Mouse (Mus musculus) fat pad, adult 2 months (tissue): ENCODE results near the gene B4galt2.

Source experiments
- DNase-seq: peaks from one replicate; pipeline ENCODE4 v3.0.0-alpha.2; 2011; ENCODE audit warnings: low read depth, low spot score; ENCODE audit errors: extremely low read depth

B4galt2 gene

GRCm38 (mm10) chr4:117871787-117872186, 11.5 kb downstream of the B4galt2 start:
- no peak for DNase-seq

GRCm38 (mm10) chr4:117870437-117870836, 12.8 kb downstream of the B4galt2 start:
- DNase-seq = no peak

GRCm38 (mm10) chr4:117869317-117869716, 14.0 kb downstream of the B4galt2 start:
- DNase-seq = no peak

- no peak for DNase-seq
Measured at GRCm38 (mm10) chr4:117867823-117868222, 15.5 kb downstream of the B4galt2 start.

GRCm38 (mm10) chr4:117867000-117867399, 16.3 kb downstream of the B4galt2 start:
- DNase-seq = no peak

- no peak for DNase-seq
Measured at GRCm38 (mm10) chr4:117866083-117866482, 17.2 kb downstream of the B4galt2 start.

- DNase-seq = no peak
Measured at GRCm38 (mm10) chr4:117862823-117863222, 20.5 kb downstream of the B4galt2 start.

- DNase-seq = no peak
Measured at GRCm38 (mm10) chr4:117860570-117860969, 22.7 kb downstream of the B4galt2 start.

- no peak for DNase-seq
Measured at GRCm38 (mm10) chr4:117858794-117859193, 24.5 kb downstream of the B4galt2 start.

- no peak for DNase-seq
Measured at GRCm38 (mm10) chr4:117855146-117855545, 28.1 kb downstream of the B4galt2 start.

- no peak for DNase-seq
Measured at GRCm38 (mm10) chr4:117852152-117852868, 31.0 kb downstream of the B4galt2 start.

- DNase-seq = no peak
Measured at GRCm38 (mm10) chr4:117850871-117851270, 32.4 kb downstream of the B4galt2 start.

GRCm38 (mm10) chr4:117850176-117850575, 33.1 kb downstream of the B4galt2 start:
- no peak for DNase-seq

GRCm38 (mm10) chr4:117849506-117849905, 33.8 kb downstream of the B4galt2 start:
- DNase-seq = no peak

GRCm38 (mm10) chr4:117849063-117849462, 34.2 kb downstream of the B4galt2 start:
- DNase-seq = no peak

- no peak for DNase-seq
Measured at GRCm38 (mm10) chr4:117847011-117847410, 36.3 kb downstream of the B4galt2 start.

- no peak for DNase-seq
Measured at GRCm38 (mm10) chr4:117846261-117846660, 37.0 kb downstream of the B4galt2 start.

- DNase-seq = no peak
Measured at GRCm38 (mm10) chr4:117845316-117845715, 38.0 kb downstream of the B4galt2 start.

GRCm38 (mm10) chr4:117844467-117844866, 38.8 kb downstream of the B4galt2 start:
- no peak for DNase-seq

- DNase-seq = no peak
Measured at GRCm38 (mm10) chr4:117843101-117843500, 40.2 kb downstream of the B4galt2 start.

GRCm38 (mm10) chr4:117841566-117841965, 41.7 kb downstream of the B4galt2 start:
- no peak for DNase-seq

- DNase-seq = no peak
Measured at GRCm38 (mm10) chr4:117840821-117841220, 42.5 kb downstream of the B4galt2 start.

- DNase-seq = no peak
Measured at GRCm38 (mm10) chr4:117839366-117839765, 43.9 kb downstream of the B4galt2 start.
